Mouse (Mus musculus) bone marrow macrophage, adult 2 months (primary cell): ENCODE data around the gene Ptprk.

ENCODE experiments used
- CTCF ChIP-seq: IDR thresholded peaks from 2 replicates; pipeline ENCODE4 v1.5.1; 2012; ENCODE audit warnings: low read depth, mild to moderate bottlenecking, low read length, moderate library complexity
- POLR2A ChIP-seq: IDR thresholded peaks from 2 replicates; pipeline ENCODE4 v1.6.1; 2012; ENCODE audit warnings: mild to moderate bottlenecking, low read depth, low read length, borderline replicate concordance

DNA sequence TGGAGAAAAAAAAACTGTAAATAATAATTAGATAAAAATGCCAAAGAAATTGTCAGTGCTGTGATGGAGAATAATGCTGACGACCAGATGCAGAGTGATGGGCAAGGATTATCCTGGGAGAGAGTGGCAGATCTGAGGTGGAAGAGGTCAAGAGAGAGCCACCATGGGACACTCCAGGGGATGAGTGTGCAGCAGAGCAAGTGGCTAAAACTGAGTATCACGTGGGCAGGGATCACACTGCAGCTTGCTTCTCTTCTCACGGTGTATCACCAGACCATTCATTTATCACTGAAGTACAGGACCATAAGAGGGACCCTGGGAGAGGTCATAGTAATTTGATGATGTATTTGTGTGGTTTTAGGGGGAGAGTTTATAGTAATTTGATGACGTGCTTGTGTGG lies 340.2 kb downstream of the Ptprk start:
- no peak for TF ChIP-seq CTCF
- TF ChIP-seq POLR2A: no peak
